Mouse (Mus musculus) layer of hippocampus, postnatal 10 days (tissue): ENCODE data around the gene Slco1a6. TPM values are rescaled to one million over a fixed set of nuclear protein-coding genes. Genes with fewer than 3 reads are reported as not detected.

Experiments used
- DNase-seq, 2 experiments: peaks; one replicate each; pipeline ENCODE4 v3.0.0; 2021; ENCODE audit warnings: low spot score in 2 of 2
- total RNA-seq, 2 experiments: library from RNA; stranded (reverse); gene quantifications; 2 replicates each; pipeline ENCODE4 v1.2.3; 2021

Slco1a6 gene
- total RNA-seq, 2 experiments from 2014 or later: 1.1 to 2.8 TPM

DNA sequence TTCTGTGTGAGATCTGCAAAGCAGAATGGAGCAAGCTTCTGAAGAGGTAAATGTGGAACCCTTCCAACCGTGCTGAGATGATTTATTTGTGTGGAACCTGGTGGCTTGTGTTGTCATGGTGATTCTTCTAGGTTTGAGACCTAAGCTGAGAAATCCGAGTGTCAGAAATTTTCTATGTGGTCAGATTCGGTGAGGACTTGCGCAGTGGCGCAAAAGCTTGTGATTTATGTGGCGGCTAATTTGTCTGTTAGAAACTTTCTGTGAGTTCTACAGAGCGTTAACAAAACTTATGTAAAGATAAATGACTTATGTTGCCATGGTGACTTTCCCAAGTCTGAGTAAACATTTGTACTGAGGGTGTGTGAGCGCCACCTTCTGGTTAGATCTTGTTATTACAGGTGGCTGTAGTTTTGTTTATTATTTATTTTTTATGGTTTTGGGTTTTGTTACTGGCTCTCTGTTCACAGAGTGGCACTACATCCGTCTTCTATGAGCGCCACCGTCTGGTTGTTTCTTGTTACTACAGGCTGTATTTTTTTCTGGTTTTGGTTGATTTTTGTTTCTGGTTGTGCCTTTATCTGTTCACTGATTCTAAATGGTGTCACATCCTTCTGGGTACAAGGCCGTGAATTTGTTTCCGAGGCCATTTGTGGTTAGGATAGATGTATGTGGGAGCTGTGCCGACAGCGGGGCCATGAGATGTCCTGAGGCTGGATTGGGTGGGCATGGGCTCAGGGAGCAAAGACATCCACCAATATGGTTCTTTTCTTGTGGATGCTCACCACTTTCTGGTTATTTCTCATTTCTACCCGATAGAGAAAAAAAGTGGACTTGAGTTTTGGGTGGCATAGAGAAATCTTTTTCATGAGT is 167.8 kb downstream of the Slco1a6 start:
- peak; percentile 38 to 46 for DNase-seq

GRCm38 (mm10) chr6:142035771-142036170 is 172.6 kb downstream of the Slco1a6 start:
- no peak for DNase-seq

Other genes starting within 250 kb of the Slco1a6 start
- gene Gm6614, start 197.1 kb downstream of the Slco1a6 start, total RNA-seq: not detected
- not detected for gene Iapp, start 89.9 kb upstream of the Slco1a6 start, total RNA-seq
- gene Slco1a5, start 114.5 kb upstream of the Slco1a6 start, total RNA-seq: under 1 TPM in 1 of 2 experiments, not detected in 1; 0.39 TPM
- gene Pyroxd1, start 137.1 kb upstream of the Slco1a6 start, total RNA-seq: 10 to 100 TPM; 13.4 to 14.1 TPM
- gene Recql, start 178.6 kb upstream of the Slco1a6 start, total RNA-seq: 10 to 100 TPM; 25.7 to 27.6 TPM
- gene Golt1b, start 178.7 kb upstream of the Slco1a6 start, total RNA-seq: 10 to 100 TPM; 26.1 to 28.2 TPM
- 1 to 10 TPM; 1.8 to 1.9 TPM for gene Spx, start 204.9 kb upstream of the Slco1a6 start, total RNA-seq